In the genomic region with DNA sequence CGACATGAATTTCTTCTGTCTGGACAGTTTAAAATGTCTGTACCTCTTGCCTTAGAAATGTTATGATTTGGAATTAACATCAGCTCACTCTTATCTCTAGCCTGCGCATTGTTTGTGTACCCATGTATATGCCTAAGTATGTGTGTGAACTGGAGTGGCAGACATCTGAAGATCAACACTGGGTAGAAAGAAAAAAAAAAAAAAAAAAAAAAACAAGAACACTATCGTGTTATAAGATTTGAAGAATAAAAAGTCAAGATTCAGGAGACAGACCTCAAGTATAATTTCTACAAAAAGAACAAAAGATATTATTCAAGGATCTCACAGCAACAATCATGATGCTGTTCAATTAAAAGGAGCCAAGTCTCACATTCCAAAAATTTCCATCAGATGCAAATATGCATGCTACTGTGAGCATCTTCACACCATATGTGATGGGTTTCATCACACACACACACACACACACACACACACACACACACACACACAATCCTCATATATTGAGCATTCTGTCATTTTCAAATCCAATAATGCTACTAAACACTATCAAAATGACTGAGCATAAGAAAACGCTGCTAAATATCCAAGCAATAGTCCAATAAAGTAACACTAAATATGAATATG, we compare ENCODE assay signal across 17 mouse cellular contexts. TPM values are rescaled to one million over a fixed set of nuclear protein-coding genes. Genes with fewer than 3 reads are reported as not detected.
"Had no signal": no experiment of that assay in that cellular context is flagged by ENCODE, and none has a peak within 500 bp of the region (broad histone marks: within the 10 kb centered on the region; RNA-seq: fewer than 3 reads in every experiment).

No protein-coding gene starts in this region.

- H3K36me3 ChIP-seq: limb, embryonic 15.5 days; midbrain, embryonic 10.5 days; neural tube, embryonic 15.5 days had no signal

- H3K9me3 ChIP-seq: limb, embryonic 15.5 days; midbrain, embryonic 10.5 days; neural tube, embryonic 15.5 days had no signal

- DNase-seq: kidney, adult 11 months; kidney, adult 9 months; kidney, postnatal 36 days; lung, embryonic 14.5 days; lung, postnatal 10 days; lung, postnatal 4 days; midbrain, embryonic 14.5 days; right cerebral cortex, adult 18-20 months; spleen, adult 18-20 months; thymus, adult 18-20 months; thymus, postnatal 14 days had no signal

- H3K4me1 ChIP-seq: limb, embryonic 15.5 days; midbrain, embryonic 10.5 days; neural tube, embryonic 15.5 days had no signal

- H3K4me2 ChIP-seq: limb, embryonic 15.5 days; lung, embryonic 14.5 days; neural tube, embryonic 15.5 days had no signal

- H3K27me3 ChIP-seq: neural tube, embryonic 15.5 days had no signal

- H3K9ac ChIP-seq: limb, embryonic 15.5 days; lung, embryonic 14.5 days; neural tube, embryonic 15.5 days had no signal

- H3K27ac ChIP-seq: kidney, postnatal 0 days; limb, embryonic 15.5 days; midbrain, embryonic 10.5 days; neural tube, embryonic 15.5 days had no signal

- H3K4me3 ChIP-seq: limb, embryonic 15.5 days; midbrain, embryonic 10.5 days; myocyte; neural tube, embryonic 15.5 days had no signal

RNA-seq across cellular contexts. Expression of a gene that starts 17.0 kb away (rescaled TPM):
- total RNA-seq: megakaryocyte, adult 5-6 weeks had no signal
